Mouse (Mus musculus) small intestine, adult 2 months (tissue): ENCODE results near the gene Cfap97.

Experiments
- CTCF ChIP-seq: fragments of 200-500 bp; IDR thresholded peaks from 2 replicates; pipeline ENCODE4 v1.5.1; 2012; ENCODE audit warnings: low read depth, mild to moderate bottlenecking, control low read depth, inconsistent platforms, low read length, moderate library complexity, mixed read lengths; ENCODE audit not compliant: insufficient replicate concordance, insufficient read length; ENCODE audit errors: extremely low read depth
- POLR2A ChIP-seq: fragments of 200-500 bp; IDR thresholded peaks from 2 replicates; pipeline ENCODE4 v1.6.1; 2012; ENCODE audit warnings: low read depth, mild to moderate bottlenecking, control low read depth, inconsistent platforms, low read length, moderate library complexity

DNA sequence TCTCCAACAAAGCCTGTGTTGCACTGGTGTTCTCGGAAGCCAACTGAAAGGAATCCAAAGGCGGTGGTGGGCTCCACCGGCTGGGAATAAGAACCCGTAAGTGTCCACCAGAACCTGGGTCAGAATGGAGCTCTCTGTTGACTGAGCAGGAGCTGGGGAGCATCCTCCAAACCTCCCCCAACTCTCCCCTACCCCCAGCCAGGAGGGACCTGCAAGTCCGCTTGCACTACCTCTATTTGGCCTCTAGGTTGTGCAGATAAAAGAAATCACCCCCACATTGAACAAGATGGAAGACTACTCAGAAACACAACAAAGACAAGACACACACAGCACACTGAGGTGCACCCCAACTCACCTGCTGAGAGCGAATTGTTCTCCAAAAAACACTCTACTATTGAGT, 50.8 kb downstream of the Cfap97 start:
- TF ChIP-seq CTCF (no peak), POLR2A (no peak)
